Mouse (Mus musculus) spleen, postnatal 10 days (tissue): ENCODE data around the gene Runx2.

ENCODE experiments used
- DNase-seq, 2 experiments: peaks; one replicate each; pipeline ENCODE4 v3.0.0; 2021 to 2022; ENCODE audit warnings: low spot score in 2 of 2

Gene Runx2

DNA sequence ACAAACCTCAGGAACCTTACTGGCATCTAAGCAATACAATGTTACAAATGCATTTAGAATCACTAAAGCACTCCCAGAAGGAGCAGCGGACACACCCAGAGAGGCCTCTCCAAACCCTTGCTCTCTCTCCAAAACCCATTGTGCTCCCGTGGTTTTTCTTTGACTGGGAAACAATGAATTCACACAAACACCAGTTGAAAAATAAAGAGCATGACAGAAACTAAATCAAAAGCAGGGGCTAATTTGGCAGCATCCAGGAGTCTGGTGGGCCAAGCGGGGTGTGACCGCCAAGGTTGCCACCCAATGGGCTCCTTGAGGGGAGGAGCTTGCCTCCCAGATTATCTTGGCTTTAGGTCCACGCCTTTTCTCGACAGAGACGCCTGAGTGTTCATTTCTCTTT, 341.9 kb downstream of the Runx2 start:
- no peak for DNase-seq

DNA sequence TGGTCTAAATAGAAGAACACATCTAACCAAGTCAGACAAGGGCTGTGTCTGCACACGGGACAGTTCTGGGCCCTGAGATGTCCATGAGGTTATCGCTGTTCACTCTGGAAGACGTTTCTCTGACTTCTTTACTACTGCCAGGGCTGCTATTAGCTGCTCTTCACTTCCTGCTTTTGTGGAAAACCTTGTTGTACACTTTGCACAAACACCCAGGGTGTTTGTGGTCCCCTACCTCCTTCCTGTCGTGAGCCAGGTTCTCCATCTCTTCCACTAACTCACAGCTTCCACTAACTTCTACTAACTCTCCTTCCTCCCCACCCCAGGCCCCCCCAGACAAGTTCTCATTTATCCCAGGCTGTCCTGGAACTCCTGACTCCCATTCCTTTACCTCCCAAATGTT, 350.9 kb downstream of the Runx2 start:
- no peak for DNase-seq

DNA sequence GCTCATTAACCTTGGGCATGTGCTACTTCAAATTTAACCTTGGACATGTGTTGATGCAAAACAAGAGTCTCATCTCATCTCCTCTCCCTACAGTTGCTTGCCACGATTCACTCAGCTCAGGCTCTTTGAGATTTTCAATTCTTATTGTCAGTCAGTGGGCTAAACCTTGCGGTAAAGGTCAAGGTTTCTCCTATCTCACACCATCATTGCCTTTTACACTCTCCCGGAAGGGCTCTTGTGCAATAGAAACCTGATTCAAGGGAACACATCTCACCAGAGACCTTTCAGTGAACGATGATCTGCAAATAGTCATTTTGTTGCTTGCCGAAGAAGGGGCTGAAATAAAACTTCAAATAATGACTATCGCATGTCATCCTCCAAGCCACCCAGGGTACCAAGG, 354.4 kb downstream of the Runx2 start:
- DNase-seq: no peak

DNA sequence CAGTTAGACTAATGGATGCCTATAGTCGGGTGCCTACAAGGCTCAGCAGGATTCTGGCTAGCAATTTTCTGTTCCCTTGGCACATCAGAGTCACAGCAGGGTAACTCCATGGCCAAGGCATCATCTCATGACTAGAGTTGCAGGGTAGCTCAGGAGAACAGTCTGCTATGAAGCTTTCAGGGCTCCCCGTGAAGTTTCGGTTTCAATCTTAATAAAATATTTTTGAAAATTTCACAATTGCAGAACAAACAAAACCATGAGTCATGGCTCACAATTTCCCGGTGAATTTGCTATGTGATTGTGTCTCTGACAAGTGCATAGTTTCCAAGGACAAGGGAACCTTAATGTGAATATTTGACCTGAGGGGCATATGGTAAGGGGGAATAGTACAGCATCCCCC, 355.6 kb downstream of the Runx2 start:
- no peak for DNase-seq

DNA sequence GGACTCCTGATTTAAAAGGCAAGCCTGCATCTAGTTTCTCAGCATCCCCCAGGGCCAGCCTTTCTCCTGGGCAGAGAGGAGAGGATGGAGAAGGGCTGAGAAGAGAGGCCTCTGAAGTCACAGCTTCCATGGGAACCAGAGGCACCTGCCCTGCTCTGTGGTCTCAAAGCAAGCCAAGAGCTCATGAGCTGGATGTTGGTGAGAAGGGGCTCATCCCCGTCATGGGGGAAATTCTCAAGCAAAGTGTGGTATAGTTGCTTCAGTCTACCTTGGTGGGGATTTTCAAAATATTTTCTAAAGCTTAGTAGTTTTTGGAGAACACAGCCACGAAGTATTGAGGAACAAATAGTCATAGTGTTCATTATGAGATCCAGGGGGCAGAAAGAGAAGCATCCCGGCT, 357.9 kb downstream of the Runx2 start:
- no peak for DNase-seq

DNA sequence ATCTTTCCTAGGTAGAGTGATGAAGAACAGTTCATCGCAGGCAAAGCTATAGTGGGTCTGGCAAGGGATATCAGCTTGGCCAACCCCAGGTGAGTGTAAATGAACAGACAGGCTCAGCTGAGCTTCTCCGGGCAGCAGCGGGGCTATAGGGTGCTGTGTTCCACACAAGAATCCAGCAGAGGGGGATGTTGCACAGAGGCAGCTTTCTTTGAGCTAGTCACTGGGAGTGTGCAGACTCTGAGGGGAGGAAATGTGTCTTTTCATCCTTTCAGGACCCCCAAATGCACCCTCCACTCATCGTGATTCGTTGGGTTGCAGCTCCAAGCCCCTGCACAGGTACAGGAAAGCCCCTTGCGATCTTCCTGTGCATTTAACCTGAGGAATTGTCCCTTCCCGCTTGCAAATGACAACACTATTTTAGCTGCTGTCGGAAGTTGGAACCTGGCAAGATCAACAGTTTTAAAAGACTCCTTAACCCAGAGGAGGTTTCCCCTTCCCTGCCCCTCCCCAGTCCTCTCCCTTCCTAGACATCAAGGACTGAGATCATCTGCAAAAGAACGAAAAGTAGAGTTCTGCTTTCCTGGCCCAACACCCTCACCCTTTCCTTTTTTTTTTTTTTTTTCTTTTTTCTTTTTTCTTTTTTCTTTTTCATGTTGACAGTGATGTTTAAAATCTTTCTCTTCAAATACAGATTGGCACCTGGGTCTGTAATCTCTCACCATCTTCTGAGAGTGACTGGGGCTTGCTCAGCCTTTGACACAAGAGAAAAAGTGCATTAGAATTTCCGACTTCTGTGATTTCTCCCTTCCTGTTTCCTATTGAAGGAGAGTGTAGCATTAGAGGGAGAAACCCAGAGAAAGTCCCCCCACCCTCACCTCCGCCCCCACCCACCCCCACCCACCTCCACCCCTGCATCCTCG, 358.7 kb downstream of the Runx2 start:
- DNase-seq: peak; percentile 11 to 59

DNA sequence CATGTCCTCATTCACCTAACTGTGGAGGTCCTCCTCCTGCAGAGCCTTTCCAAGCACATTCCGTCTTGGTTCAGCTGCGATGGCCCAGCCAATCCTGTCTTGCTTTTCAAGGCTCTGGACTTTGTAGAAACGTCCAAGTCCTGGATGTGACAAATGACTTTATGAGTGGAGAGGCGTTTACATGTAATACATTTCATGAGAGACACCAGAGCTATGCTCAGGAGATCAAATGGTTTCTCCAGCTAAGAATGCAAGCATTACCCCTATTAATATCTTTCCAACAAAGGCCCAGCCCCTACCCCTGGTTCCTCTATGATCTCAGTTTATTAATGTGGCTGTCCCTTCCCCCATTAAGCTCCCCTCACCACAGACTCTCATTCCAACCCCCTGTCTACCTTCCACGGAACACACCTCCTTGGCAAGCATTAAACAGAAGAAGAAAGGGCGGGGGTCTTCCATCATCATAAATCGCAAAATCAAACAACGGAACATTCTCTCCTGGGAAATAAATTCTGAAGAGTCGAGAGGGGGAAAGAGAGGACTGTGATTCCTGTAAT, 364.6 kb downstream of the Runx2 start:
- no peak for DNase-seq
